Mouse (Mus musculus) c-Kit-positive CD71-positive TER-119-negative erythroid progenitor cells, embryonic 14.5 days (primary cell): ENCODE measurements around the gene Olfr312.
A peak's percentile ranks its signal among the peaks of the same experiment; 100 is the strongest.

Source experiments
- DNase-seq: peaks from one replicate; pipeline ENCODE4 v3.0.0-alpha.2; 2013; ENCODE audit warnings: low read depth

Olfr312 gene

DNA sequence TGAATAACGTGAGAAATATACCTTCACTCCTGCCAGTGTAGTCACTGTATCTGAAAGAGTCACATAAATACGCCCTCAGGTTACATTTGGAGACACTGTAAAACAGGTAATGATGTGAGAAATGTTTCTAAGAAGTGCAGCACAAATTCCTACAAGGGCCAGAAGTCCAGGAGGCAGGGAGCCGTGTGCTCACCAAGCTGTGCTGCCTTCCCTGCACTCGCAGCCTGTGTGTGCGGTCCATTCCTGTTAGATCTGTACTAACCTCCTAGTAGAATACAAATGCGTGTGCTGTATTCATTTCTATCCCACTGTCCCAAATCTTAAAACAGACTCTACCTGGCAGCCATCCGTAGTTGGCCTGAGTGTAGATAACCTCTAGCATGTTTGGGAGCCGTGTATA, 31.7 kb downstream of the Olfr312 start:
- no peak for DNase-seq

DNA sequence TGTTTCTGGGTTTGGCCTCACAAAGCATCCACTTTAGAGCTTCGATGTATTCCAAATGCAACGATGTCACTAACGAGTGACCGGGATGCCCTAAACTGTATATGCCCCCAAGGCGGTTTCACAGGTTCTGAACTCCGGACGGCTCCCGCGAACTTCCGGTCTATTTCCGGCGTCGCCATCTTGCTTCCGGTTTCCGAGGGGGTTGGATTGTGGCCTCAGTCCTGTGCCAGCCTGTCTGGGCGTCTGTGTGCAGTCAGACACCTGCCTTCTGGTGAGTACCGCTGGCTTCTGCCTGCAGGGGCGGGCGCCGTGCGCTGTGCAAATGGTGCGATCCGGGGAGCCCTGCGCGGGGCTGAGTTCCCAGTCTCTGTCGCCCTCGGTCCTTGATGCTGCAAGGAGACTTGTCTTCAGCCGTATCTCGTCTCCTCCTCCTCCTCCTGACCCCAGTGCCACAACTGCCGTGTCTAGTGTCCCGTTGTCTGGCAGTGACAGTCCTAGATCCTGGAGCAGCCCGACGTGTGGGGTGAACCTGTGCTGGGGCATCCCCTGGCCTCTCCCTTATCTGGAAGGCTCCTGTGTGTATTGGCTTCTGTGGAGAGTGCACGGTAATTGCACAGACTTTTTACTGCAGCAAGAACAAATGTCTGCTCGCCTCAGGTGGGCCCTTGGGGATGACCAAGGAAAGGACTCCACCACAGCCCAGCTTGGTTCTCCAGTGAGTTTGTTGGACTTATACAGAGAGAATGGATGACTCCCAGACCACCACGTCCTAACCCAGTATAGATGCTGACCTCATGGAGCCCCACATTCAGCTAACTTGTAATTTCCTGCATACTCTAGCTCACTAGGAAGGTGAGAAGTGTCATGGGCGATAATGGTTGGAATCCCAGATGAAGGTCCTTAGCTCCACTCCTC, 38.3 kb downstream of the Olfr312 start, which contains the start of gene 2810021J22Rik:
Gene 2810021J22Rik, plus strand, starts transcription at position 178 of the 915 bp plus-strand sequence.
- peak; percentile 79 for DNase-seq

DNA sequence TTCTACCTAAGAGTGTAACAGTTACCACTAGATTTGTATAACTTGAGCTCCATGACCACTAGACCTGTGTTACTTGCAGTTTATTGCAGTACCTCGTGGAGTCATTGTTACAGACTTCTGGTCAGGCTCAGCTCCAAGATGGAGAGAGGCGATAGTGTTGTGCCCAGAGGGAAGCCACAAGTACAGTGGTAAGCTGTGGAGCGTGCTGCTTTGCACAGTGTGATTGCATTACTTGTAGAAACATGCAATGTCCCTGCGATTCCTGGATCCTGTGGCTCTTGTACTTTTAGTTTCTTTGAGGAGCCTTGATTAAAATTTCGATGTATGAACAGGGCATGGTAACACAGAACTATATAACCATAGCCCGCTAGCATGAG, 38.9 kb downstream of the Olfr312 start:
- no peak for DNase-seq

DNA sequence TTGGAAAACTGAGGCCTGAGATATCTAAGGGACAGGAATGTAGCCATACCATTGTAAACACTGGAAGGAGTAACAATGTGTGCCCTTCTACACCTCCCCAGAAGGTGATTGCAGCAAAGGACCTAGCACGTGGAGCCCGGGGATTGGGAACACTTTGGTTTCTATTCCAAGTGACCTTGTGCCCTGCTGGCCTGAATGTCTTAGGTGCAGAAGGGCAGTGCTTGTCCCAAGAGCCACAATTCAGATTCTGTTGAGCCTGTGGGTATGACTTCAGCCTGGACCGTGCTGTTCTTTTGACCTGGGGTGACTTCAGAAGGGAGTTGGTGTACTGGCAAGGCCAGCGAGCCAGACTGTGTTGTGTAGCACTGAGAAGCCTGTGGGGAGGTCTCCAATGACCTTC, 41.9 kb downstream of the Olfr312 start:
- no peak for DNase-seq

DNA sequence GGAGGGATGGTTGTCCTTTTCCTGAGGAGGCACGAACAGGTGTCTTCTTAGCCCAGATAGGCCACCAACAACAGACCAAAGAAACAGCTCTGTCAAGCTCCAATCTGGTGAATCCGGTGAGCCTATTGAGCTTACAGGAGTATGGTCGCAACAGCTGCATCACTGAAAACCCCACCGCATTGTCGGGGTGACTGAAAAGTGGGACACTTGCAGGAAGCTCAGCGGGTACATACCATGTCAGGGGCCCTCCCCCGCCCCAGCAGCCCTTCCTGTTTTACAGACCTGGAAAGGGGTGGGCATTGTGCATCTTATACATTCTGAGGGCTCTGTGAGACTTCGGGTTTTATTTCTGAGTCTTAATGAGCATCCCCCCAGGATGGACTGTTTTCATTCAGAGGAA, 54.7 kb downstream of the Olfr312 start:
- no peak for DNase-seq
